Mouse (Mus musculus) heart, postnatal 14 days (tissue): Measurements from ENCODE around the gene Pkd1l1. TPM values are rescaled to one million over a fixed set of nuclear protein-coding genes. Genes with fewer than 3 reads are reported as not detected.

Experiments
- DNase-seq, 2 experiments: peaks; one replicate each; pipeline ENCODE4 v3.0.0; 2021 to 2022
- intact Hi-C: fragments of 180-260 bp; cut with DNase I; formaldehyde crosslinking; loops from one replicate; pipeline ENCODE4 v1.15.1; 2025
- total RNA-seq, 2 experiments: library from RNA; stranded (reverse); gene quantifications; 2 replicates each; pipeline ENCODE4 v1.2.3; 2021

The Pkd1l1 gene
- total RNA-seq, 2 experiments from 2014 or later: 0.05 TPM

GRCm38 (mm10) chr11:8829561-8829960, 143.5 kb downstream of the Pkd1l1 start:
- DNase-seq: no peak
- intact Hi-C loops: no loop called here

GRCm38 (mm10) chr11:8828836-8829526, 144.1 kb downstream of the Pkd1l1 start:
- intact Hi-C loops: no loop called here
- no peak for DNase-seq

GRCm38 (mm10) chr11:8826609-8827008, 146.5 kb downstream of the Pkd1l1 start:
- no peak for DNase-seq
- intact Hi-C loops: no loop called here

GRCm38 (mm10) chr11:8826046-8826445, 147.0 kb downstream of the Pkd1l1 start:
- DNase-seq: no peak
- intact Hi-C loops: no loop called here

GRCm38 (mm10) chr11:8825413-8825812, 147.7 kb downstream of the Pkd1l1 start:
- DNase-seq: no peak
- intact Hi-C loops: no loop called here

GRCm38 (mm10) chr11:8821403-8821802, 151.7 kb downstream of the Pkd1l1 start:
- intact Hi-C loops: no loop called here

GRCm38 (mm10) chr11:8817376-8817775, 155.7 kb downstream of the Pkd1l1 start:
- intact Hi-C loops: no loop called here

More at GRCm38 (mm10) chr11:8821403-8821802, 151.7 kb downstream of the Pkd1l1 start:
- DNase-seq: no peak

GRCm38 (mm10) chr11:8814097-8814790, 158.8 kb downstream of the Pkd1l1 start:
- intact Hi-C loops: no loop called here
- peak; percentile 13 to 19 for DNase-seq

More at GRCm38 (mm10) chr11:8817376-8817775, 155.7 kb downstream of the Pkd1l1 start:
- DNase-seq: no peak

GRCm38 (mm10) chr11:8811506-8812100, 161.5 kb downstream of the Pkd1l1 start:
- intact Hi-C loops: no loop called here
- no peak for DNase-seq

- intact Hi-C loops: no loop called here
- DNase-seq: no peak
Measured at GRCm38 (mm10) chr11:8809644-8810043, 163.4 kb downstream of the Pkd1l1 start.

- intact Hi-C loops: no loop called here
- no peak for DNase-seq
Measured at GRCm38 (mm10) chr11:8807009-8807408, 166.1 kb downstream of the Pkd1l1 start.

GRCm38 (mm10) chr11:8804178-8804577, 168.9 kb downstream of the Pkd1l1 start:
- no peak for DNase-seq
- intact Hi-C loops: no loop called here

- no peak for DNase-seq
- intact Hi-C loops: no loop called here
Measured at GRCm38 (mm10) chr11:8797486-8797885, 175.6 kb downstream of the Pkd1l1 start.

- intact Hi-C loops: no loop called here
- DNase-seq: no peak
Measured at GRCm38 (mm10) chr11:8795031-8795430, 178.0 kb downstream of the Pkd1l1 start.

- intact Hi-C loops: no loop called here
Measured at GRCm38 (mm10) chr11:8792146-8792545, 180.9 kb downstream of the Pkd1l1 start.

GRCm38 (mm10) chr11:8789186-8789585, 183.9 kb downstream of the Pkd1l1 start:
- no peak for DNase-seq
- intact Hi-C loops: no loop called here

More at GRCm38 (mm10) chr11:8792146-8792545, 180.9 kb downstream of the Pkd1l1 start:
- DNase-seq: no peak

- no peak for DNase-seq
- intact Hi-C loops: no loop called here
Measured at GRCm38 (mm10) chr11:8787604-8788003, 185.5 kb downstream of the Pkd1l1 start.

GRCm38 (mm10) chr11:8784413-8784812, 188.7 kb downstream of the Pkd1l1 start:
- DNase-seq: no peak
- intact Hi-C loops: no loop called here

- intact Hi-C loops: no loop called here
- no peak for DNase-seq
Measured at GRCm38 (mm10) chr11:8782141-8782465, 191.0 kb downstream of the Pkd1l1 start.

GRCm38 (mm10) chr11:8781308-8782140, 191.5 kb downstream of the Pkd1l1 start:
- intact Hi-C loops: no loop called here
- DNase-seq: peak in 1 of 2 experiments; percentile 19

GRCm38 (mm10) chr11:8779427-8779826, 193.6 kb downstream of the Pkd1l1 start:
- no peak for DNase-seq
- intact Hi-C loops: no loop called here
